Mouse (Mus musculus) T-helper 1 cell (primary cell): ENCODE data around the gene Gm20509.
"Not testable (repeated sequence)": the region's sequence is repeated elsewhere in the genome, so short reads cannot be mapped to it uniquely, and the experiment has no call there.

Source experiments
- in situ Hi-C: fragments of 300-600 bp; cut with MboI, MseI; formaldehyde crosslinking; loops from one replicate; pipeline ENCODE4 v1.15.1; 2025; ENCODE audit warnings: high pct_unique_total_duplicates

Gene Gm20509

GRCm38 (mm10) chr9:73102181-73102580 lies at the start of gene Gm20509:
Gene Gm20509, plus strand, starts transcription at chr9:73102470.
- in situ Hi-C loops = no loop called here

GRCm38 (mm10) chr9:73055441-73055911 lies 46.8 kb upstream of the Gm20509 start:
- in situ Hi-C loops = no loop called here

GRCm38 (mm10) chr9:73059224-73059623 lies 43.0 kb upstream of the Gm20509 start:
- in situ Hi-C loops = no loop called here

GRCm38 (mm10) chr9:73063621-73064290 lies 38.5 kb upstream of the Gm20509 start:
- in situ Hi-C loops = no loop called here

- in situ Hi-C loops = no loop called here
These were observed 35.2 kb upstream of the Gm20509 start for GRCm38 (mm10) chr9:73067086-73067485.

GRCm38 (mm10) chr9:73068230-73068679 lies 34.0 kb upstream of the Gm20509 start:
- in situ Hi-C loops = no loop called here

GRCm38 (mm10) chr9:73068688-73069087 lies 33.6 kb upstream of the Gm20509 start:
- in situ Hi-C loops = no loop called here

GRCm38 (mm10) chr9:73070971-73071659 lies 31.2 kb upstream of the Gm20509 start:
- in situ Hi-C loops = no loop called here

- in situ Hi-C loops = no loop called here
These were observed 29.8 kb upstream of the Gm20509 start for GRCm38 (mm10) chr9:73072426-73072825.

GRCm38 (mm10) chr9:73073169-73073568 lies 29.1 kb upstream of the Gm20509 start:
- in situ Hi-C loops = no loop called here

- in situ Hi-C loops = not testable (repeated sequence)
These were observed 22.9 kb upstream of the Gm20509 start for GRCm38 (mm10) chr9:73079349-73079748.

GRCm38 (mm10) chr9:73079801-73080325 lies 22.4 kb upstream of the Gm20509 start:
- in situ Hi-C loops = no loop called here

- in situ Hi-C loops = no loop called here
These were observed 19.8 kb upstream of the Gm20509 start for GRCm38 (mm10) chr9:73082291-73083000.

GRCm38 (mm10) chr9:73083956-73084355 lies 18.3 kb upstream of the Gm20509 start:
- in situ Hi-C loops = no loop called here

GRCm38 (mm10) chr9:73085845-73086244 lies 16.4 kb upstream of the Gm20509 start:
- in situ Hi-C loops = no loop called here

GRCm38 (mm10) chr9:73087121-73087520 lies 15.1 kb upstream of the Gm20509 start:
- in situ Hi-C loops = no loop called here

- in situ Hi-C loops = no loop called here
These were observed 14.7 kb upstream of the Gm20509 start for GRCm38 (mm10) chr9:73087581-73087980.

GRCm38 (mm10) chr9:73089222-73089920 lies 12.9 kb upstream of the Gm20509 start:
- in situ Hi-C loops = no loop called here

GRCm38 (mm10) chr9:73090121-73090520 lies 12.1 kb upstream of the Gm20509 start:
- in situ Hi-C loops = loop anchor here (5.0 kb wide), 2 partner anchors 48 to 118 kb away; partner anchors contain the start of genes Pigb and Rab27a

- in situ Hi-C loops = loop anchor here (5.0 kb wide), 2 partner anchors 49 to 119 kb away; partner anchors contain the start of genes Pigb and Rab27a
These were observed 10.5 kb upstream of the Gm20509 start for GRCm38 (mm10) chr9:73091747-73092146.

- in situ Hi-C loops = loop anchor here (5.0 kb wide), 2 partner anchors 52 to 122 kb away; partner anchors contain the start of genes Pigb and Rab27a
These were observed 7.7 kb upstream of the Gm20509 start for GRCm38 (mm10) chr9:73094580-73094979.
